Mouse (Mus musculus) bone marrow macrophage, adult 2 months (primary cell): ENCODE measurements at regions not wholly inside any gene's neighbourhood (a gene's known extent, or its start where the extent isn't known, plus 50 kb on each side); places are given as distances from the start of the nearest gene placed in this dataset.

ENCODE experiments used
- CTCF ChIP-seq: IDR thresholded peaks from 2 replicates; pipeline ENCODE4 v1.5.1; 2012; ENCODE audit warnings: low read depth, mild to moderate bottlenecking, low read length, moderate library complexity
- POLR2A ChIP-seq: IDR thresholded peaks from 2 replicates; pipeline ENCODE4 v1.6.1; 2012; ENCODE audit warnings: mild to moderate bottlenecking, low read depth, low read length, borderline replicate concordance

GRCm38 (mm10) chr1:137330634-137331033 is 370.4 kb upstream of the Nr5a2 start:
- TF ChIP-seq POLR2A = no peak
- 0 out of 2 replicates have a peak, but pooled peaks have one; percentile 18 for TF ChIP-seq CTCF
